Mouse (Mus musculus) urinary bladder, postnatal 10 days (tissue): Measurements from ENCODE around the gene Fbxw2.
A peak's percentile ranks its signal among the peaks of the same experiment; 100 is the strongest.
"Not testable (repeated sequence)": the region's sequence is repeated elsewhere in the genome, so short reads cannot be mapped to it uniquely, and the experiment has no call there.

Experiments
- DNase-seq: peaks from one replicate; pipeline ENCODE4 v3.0.0; 2022; ENCODE audit warnings: low spot score

Gene Fbxw2

DNA sequence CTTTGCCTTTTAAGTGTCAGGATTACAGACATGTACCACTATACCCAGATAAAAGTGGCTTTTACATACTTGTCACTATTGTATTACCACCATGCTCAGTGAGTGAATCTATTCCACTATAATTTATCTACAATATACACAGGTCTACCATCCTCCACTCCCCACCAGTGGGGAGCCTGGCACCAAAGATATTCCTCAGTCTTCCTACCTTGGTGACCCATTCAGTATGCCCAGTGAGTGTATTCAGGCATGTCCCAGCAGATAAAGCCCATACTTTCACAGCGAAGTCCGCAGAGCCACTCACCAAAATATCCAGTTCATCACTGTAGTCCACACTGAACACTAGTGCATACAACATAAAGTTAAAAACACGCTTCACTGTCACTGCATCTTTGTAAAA lies 15.3 kb downstream of the Fbxw2 start:
- no peak for DNase-seq

DNA sequence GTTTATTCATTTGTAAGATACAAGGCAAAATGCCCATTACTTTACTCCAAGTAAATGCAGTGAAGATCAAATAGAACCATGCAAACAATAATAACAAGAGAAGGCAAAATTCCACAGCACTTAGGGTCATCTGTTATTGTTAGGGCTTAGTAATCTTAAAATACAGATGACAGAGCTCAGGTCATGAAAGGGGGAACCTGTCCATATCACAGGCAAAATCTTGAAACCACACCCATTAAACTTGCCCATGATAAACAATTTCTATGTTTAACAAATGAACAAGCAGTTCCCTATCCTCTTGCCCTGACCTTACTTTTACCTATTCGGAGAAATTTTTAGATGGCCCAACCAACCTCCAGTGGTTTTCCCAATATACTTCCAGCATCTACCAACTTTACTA lies 16.5 kb downstream of the Fbxw2 start:
- DNase-seq, result no peak

DNA sequence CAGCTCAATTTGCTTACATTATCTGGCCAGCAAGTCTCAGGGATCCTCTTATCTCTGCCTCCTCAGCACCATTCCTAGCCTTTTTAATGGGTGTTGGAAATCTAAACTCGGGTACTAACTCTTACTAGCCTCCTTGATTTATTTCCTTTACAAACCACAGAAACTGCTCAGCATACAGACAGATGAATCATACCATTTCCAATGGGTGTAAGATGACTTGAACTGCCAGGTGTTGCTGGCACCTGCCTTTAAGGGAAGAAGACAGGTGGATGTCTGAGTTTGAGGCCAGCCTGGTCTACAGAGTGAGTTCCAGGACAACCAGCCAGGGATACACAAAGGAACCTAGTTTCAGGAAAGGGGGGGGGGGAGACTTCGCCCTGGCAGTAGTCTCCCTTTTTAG lies 18.1 kb downstream of the Fbxw2 start:
- no peak for DNase-seq

DNA sequence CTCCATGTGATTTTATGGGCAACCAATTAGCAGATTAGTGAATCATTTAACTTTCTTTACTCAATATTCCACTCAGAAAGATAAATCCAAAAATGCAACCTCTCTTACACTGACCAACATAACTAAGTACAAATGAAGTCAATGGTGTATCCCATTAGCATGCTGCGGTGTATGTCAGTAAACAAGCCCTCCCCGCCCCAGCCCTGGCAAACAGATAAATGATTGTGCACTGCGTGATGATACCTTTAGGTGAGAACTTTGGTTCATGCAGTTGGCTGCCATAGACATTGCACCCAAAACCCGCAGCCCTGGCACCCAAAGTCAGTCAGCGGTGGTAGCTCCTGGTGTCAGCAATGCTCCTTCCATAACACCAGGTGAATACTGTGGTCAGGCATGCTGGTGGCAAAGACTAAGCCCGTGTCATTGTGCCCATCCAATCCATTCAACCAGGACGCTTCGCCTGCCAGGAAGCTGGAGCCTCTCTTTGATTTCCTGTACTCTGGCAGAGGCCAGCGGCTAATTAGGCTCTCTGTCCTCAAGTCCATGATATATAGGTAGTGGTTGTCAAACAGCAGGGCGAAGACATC lies 20.7 kb downstream of the Fbxw2 start:
- DNase-seq, result no peak

DNA sequence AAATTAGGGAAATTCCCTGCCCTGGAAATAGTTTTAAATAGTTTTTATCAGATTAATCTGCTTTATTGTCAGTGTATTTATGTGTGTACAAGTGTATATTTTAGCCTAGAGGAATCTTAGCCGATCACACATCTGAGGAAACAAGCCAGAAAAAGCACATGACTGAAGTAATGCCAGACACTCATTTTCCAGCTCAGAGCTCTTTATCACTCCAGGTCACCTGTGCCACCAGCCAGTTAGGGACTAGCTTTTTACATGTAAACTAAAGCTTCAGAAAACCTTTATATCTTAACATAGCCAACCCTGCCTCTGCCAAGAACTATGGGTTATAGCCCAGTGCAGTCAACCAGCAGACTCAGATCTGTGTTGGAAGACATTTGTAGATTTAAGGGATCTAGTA lies 21.3 kb downstream of the Fbxw2 start:
- DNase-seq, result no peak

DNA sequence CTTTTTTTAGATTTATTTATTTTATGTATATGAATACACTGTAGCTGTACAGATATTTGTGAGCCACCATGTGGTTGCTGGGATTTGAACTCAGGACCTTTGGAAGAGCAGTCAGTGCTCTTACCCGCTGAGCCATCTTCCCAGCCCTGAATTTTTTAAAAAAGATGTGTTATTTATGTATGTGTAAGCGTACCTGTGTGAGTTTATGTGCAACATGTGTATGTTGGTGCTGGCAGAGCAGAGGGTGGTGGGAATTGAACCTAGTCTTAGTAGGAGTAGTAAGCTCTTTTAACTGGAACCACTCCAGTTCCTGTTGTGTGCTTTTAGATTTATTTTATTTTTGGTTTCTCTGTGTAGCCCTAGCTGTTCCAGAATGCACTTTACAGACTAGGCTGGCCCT lies 21.9 kb downstream of the Fbxw2 start:
- no peak for DNase-seq

DNA sequence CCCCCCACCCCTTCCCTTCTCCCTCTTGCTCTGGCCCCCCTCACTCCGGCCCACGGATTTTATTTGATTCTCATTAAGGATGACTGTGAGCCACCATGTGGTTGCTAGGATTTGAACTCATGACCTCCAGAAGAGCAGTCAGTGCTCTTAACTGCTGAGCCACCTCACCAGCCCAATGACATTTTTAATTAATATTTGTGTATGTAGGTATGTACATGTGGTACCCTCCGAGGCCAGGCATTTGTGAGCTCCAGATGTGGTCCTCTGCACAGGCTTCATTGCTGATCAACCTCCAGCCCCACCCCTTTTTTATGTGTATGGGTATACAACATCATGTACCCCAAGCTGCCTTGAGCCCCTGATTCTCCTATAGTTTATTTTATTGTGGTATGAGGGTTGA lies 22.4 kb downstream of the Fbxw2 start:
- no peak for DNase-seq

DNA sequence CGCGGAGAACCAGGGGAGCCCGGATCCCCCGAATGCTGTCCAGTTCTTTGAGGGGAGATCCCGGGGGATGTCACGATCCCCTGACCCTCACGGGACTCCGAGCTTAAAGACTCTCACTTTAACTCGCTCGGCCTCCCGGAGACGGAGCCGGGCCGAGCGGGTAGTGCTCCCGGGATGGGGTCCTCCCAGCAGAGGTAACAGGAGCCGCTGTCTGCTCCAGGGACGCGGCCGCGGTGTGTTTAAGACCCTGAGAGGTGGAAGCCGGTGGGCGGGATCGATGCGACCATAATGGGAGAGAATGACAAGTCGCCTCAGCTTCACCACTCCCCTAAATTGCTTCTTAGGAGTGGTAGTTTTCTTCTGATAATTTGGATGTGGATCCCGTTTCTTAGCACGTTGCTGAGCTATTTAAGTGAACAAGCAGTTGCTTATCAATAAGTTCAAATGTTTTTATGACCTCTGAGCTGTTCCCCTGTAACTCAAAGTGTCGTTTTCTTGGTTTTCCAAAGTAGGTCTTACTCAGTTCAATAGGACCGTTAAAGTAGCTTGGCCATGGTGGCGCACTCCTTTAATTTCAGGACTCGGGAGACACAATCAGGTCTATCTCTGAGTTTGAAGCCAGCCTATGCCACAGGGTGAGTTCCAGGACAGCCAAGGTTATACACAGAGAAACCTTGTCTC lies 23.4 kb downstream of the Fbxw2 start:
- DNase-seq, result not testable (repeated sequence)

DNA sequence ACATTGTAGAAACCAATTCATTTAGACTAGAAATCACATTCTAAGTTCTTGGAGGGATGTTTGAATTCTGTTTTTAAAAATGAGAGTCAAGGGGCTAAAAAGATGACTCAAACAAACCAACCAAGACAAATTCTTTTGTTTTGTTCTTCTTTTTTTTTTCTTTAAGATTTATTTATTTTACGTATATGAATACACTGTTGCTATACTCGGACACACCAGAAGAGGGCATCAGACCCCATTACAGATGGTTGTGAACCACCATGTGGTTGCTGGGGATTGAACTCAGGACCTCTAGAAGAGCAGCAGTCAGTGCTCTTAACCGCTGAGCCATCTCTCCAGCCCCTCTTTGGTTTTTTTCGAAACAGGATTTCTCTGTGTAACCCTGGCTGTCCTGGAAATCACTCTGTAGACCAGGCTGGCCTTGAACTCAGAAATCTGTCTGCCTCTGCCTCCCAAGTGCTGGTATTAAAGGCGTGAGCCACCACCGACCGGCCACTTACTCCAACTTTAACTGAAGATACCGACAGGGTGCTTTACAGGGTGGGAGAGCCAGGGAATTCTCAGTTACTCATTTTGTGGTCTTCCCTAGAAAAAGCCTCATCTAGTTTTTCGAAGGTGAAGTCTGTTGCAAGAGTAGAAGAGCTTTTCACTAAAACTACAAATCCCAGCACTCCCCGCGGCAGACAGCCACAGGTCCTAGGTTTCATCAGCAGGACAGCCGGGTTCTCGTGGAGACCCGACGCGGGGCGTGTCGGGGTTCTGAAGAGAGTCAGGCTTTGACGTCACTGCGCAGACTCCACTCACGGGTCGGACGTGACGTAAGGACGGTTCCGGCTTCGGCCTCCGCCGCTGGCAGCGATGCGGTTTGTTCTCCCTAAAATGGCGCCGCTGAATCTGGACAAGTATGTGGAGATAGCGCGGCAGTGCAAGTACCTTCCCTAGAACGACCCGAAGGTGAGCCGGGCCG lies 24.3 kb downstream of the Fbxw2 start:
- peak; percentile 93 for DNase-seq

DNA sequence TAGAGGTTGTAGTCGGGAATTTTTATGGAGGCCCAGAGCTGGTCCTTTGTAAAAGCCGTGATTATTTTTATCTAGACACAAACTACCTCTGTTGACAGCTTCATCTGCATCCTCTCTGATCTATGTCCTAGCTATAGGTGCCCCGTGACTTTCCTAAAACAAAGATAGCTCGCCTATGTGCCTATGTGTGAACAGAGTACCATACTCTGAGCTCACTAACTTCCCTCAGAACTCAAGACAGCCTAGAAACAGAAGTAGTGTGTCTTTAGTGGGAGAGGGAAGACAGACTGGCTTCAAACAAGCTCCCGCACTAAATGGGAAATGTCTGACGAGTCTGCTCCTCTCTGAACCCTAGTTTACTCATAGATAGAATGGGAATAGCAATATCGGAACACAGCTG lies 25.7 kb downstream of the Fbxw2 start:
- DNase-seq, result no peak

DNA sequence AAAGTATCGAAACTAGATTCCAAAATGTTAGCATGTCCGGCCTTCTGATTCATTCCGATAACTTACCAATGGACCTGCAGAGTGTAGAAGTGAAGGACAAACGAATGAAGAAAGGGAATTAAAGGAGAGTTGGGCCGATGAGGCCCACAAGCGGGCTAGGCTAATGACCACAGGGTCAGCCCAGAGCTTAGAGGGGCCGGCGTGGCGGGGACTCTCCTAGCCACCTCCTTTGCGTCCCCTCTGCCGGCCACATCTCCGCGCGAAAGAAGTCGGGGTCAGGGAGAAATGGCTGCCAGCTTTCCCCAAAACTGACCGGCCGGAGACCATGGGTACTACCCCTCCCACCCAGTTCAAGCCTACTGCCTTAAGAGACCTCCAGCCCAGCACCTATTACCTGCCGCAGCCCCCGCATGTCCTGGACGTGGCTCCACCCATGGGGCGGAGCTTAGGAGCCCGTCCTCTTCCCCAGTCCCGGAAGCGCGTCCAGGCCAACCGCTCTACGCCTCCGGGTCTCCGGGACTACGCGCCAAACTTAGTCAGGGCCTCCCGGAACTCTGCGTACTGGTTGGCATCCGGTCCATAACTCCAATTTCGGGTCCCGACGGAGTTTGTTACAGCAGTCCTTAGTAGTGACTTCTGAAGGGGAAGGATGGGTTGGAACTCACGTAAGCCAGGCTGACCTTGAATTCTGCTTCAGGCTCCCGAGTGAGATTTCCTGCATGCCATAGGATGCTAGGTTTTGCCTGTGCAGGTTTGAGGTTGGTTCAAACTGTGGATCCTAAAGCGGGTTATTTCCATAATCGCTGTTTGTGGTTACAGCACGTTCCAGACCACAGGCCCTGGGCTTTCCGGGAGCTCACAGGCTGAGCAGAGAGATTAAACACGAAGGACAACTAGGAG lies 26.5 kb downstream of the Fbxw2 start, which contains the start of gene Rabepk:
TSS of gene Rabepk (minus strand) at position 556 of the 900 bp plus-strand sequence.
- DNase-seq, result peak; percentile 32

DNA sequence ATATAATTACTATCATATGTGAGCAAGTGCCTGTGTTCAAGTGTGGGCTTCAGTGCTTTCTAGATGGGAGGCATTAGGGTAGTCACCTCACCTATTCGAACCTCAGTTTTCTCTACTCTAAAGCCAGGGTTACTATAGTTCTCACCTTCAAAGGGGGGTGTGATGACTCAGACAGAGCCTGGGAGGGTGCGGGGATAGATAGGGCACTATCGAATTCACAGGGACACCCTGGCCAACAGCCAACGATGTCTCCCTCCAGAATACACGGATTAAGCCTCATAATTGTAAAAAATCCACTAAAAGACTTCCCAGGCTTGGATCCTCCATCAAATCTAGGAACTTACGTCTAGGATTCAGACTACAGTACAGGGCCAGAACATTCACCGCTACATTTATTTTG lies 30.7 kb downstream of the Fbxw2 start:
- DNase-seq, result no peak

DNA sequence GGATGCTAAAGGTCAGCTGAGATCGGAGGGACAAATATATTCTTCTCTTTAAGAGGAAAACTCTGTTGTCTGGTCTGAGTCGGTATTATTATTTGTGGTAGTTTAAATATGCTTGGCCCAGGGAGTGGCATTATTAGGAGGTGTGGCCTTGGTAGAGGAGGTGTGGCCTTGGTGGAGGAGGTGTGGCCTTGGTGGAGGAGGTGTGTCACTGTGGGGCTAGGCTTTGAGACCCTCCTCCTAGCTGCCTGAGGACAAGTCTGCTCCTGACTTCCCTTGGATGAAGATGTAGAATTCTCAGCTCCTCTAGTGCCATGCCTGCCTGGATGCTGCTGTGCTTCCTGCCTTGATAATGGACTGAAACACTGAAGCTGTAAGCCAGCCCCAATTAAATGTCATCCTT lies 31.6 kb downstream of the Fbxw2 start:
- DNase-seq, result no peak

DNA sequence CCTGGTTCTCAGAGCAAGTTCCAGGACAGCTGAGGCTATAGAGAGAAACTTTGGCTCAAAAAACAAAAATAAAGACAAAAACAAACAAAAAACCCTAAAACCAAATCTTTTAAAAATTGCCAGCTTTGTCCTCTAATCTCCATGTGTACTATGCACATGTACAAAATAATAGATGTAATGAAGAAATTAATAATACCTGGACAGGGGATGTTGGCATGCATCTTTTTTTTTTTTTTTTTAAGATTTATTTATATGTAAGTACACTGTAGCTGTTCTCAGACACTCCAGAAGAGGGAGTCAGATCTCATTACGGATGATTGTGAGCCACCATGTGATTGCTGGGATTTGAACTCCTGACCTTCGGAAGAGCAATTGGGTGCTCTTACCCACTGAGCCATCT lies 33.6 kb downstream of the Fbxw2 start:
- DNase-seq, result not testable (repeated sequence)

DNA sequence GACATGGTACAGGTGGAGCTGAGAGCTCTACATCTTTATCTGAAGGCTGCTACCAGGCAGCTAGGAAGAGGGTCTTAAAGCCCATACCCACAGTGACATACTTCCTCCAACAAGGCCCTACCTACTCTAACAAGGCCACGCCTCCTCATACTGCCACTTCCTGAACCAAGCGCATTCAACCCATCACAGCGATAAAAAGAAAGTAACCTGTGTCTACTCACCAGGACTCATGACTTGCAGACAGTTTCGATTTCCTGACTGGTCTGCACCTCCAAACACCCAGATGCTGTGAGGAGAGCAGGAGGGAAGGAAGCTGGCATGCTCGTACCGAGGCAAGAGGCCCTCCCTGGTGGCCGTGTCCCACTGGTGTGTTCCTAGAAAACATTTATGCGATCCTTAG lies 35.8 kb downstream of the Fbxw2 start:
- DNase-seq, result no peak

DNA sequence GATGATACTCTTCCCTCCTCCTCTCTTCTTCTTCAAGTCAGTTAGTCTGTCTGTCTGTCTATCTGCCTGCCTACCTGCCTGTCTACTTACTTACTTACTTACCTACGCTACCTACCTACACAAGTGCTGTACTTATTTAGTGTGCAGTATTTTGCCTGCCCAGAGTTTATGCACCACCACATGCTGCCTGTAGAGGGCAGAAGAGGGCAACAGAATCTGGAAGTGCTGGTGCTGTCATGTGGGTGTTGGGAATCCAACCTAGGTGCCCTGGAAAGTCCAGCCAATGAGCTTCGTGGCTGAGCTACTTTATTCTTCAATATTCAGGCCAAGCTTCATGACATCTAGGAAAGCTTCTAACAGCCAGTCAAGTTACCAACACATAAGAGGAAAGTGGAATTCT lies 42.0 kb downstream of the Fbxw2 start:
- DNase-seq, result no peak

DNA sequence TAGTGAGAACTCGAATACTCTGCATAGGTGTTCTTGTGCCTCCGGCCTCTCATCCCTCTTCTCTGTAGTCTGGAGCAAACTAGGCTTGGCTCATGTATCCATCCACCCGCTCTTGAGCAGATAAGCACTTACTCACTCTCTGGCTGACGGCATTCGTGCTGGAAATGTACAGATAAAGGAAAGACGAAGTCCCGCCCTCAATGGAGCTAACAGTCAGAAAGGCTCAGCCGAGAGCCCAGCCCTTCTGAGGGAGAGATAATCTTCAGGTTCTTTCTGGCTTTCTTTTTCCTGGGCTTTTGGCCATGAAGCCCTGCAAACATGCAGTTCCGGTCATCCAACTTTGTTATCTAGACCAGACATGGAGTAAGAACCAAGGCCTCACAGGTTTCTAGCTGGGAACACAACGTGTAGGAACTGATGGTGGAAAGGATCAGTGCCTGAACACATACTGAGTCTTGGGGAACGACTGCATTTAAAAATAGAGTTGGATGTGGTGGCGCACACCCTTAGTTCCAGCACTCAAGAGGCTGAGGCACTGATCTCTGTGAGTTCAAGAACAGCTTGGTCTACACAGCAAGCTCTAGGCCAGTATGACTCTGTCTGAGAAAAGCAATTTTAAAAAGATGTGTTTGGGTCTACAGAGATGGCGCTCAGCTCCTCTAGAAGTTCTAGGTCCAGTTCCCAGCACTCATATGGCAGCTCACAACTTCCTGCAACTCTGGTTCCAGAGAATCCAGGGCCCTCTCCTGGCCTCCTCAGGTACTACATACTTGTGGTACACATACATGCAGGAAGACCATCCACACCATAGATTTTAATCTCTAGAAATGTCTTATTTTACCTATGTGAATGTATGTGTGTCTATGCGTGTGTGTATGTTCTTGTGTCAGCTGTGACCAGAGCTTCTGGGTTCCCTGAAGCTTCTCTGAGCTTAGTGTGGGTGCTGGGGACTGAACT lies 42.8 kb downstream of the Fbxw2 start:
- no peak for DNase-seq

DNA sequence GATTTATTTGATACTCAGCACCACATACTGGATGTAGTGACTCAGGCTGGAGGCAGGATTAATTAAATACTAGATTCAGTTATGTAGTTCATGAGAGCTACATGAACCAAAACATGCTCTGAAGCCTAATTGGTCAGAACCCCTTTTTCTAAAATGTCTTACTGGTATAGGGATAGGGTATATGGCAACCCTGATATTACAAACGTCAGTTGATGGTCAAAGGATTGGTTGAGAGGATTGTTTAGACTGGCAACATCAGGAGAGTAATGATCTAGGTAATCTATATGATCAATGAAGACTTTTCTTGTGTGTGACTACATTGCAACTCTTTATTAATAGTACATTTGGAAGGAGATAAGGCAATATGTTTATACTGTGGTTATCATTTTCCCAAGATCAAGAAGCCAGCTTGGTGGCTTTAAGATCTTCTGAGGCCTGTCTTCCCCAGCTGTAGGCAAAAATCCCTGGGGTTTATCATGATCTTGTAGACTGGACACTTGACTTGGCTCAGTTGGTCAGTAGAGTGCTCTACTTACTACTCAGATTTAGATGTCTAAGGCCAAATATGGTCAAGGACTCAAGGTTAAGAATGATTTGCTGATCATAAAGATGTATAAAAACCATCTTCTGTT lies 48.8 kb downstream of the Fbxw2 start:
- no peak for DNase-seq

DNA sequence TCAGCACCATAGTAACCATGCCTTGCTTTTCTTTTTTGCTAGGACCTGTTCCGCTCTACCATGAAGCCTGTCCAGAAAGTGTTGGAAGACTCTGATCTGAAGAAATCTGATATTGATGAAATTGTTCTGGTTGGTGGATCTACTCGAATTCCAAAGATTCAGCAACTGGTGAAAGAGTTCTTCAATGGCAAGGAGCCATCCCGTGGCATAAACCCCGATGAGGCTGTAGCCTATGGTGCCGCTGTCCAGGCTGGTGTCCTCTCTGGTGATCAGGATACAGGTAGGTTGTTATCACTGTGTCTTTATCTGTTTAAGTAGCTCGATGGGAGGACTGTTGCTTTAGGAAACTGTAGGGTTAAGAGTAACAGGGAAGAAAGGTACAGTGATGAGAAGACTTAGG lies 51.6 kb downstream of the Fbxw2 start:
- DNase-seq, result no peak

DNA sequence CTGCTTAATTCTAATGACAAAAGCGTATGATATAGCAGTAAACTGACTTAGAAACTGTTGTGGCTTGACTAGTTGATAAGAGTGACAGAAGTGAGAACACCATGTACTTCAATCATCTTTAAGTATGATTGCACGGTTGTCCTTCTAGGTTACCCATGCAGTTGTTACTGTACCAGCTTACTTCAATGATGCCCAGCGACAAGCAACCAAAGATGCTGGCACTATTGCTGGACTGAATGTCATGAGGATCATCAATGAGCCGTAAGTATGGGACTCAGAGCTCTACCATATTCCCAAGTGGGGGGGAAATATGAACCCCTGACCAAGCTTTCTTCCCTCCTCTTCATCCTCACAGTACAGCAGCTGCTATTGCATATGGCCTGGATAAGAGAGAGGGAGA lies 52.4 kb downstream of the Fbxw2 start:
- DNase-seq, result no peak
